Mouse (Mus musculus) neutrophil, adult 5-6 weeks (primary cell): Measurements from ENCODE around the gene Prkcb. TPM values are rescaled to one million over a fixed set of nuclear protein-coding genes. Genes with fewer than 3 reads are reported as not detected.

ENCODE experiments used
- ATAC-seq: fragments of 151-379, 151-347 bp; 2 replicates; pipeline ENCODE4 v1.8.0; 2017; ENCODE audit warnings: mild to moderate bottlenecking, moderate TSS enrichment; ENCODE audit not compliant: insufficient number of reproducible peaks, poor library complexity, low FRiP score, severe bottlenecking; ENCODE audit errors: extremely low read depth
- total RNA-seq: library from RNA; stranded (forward); fragments of 200-1000 nt; gene quantifications from 2 replicates; pipeline ENCODE4 v1.2.3, GENCODE M21; 2017

The Prkcb gene
- total RNA-seq, 1 experiment from 2014 or later, result 446 TPM

DNA sequence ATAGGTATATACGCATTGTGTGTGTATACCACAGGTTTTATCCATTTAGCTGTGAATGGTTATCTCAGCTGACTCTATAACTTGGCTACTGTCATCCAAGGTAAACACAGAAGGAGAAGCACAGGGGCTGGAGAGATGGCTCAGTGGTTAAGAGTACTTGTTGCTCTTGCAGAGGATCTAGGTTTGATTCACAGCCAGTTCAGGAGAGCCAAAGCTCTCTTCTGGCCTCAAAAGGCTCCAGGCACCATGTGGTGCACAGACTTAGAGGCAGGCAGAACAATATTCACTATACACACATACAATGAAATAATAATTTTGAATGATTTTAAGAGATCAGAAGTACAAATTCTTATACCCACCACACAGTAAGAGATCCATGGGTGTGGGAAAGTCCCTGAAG, 98.0 kb downstream of the Prkcb start:
- no peak for ATAC-seq

DNA sequence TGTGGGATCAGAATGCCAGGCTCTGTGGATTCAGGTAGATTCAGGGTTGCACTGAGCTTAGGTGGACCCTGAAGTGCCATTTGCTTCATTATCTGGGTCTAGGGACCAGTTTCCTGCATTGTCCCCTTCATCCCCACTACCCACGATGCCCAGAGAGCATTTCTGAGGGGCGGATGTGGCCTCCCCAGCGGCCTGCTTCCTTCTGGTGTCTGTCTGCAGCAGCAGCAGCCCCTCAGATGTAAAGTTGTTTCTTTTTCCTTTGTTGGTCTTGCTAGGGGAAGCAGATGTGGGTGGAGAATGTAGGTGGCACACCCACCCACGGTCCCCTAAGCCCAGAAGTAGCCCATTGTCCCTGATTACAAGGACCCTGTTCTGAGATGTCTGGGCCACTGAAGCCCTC, 99.3 kb downstream of the Prkcb start:
- peak; percentile 36; the same call in 1 of the 2 replicates for ATAC-seq

- no peak for ATAC-seq
Observed at GRCm38 (mm10) chr7:122388858-122389257, 100.3 kb downstream of the Prkcb start.

DNA sequence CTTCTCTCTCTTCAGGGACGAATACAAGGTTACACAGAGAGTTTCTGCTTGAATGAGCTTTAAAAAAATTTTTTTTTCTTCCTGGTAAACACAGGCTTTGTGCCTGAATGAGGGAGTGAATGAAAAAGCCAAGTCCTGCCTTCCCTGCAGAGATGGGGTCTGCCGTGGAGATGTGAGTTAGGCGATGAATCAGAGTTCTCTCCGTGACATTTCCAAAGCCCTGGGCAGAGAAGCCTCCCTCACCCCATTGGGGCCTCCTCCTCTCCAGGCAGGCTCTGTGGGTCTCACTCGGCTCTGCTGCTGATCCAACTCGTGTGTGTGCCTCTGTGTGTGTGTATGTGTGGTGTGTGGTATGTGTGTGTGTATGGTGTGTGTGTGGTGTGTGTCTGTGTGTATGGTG, 101.1 kb downstream of the Prkcb start:
- ATAC-seq, result no peak

- ATAC-seq, result 0 out of 2 replicates have a peak, but pooled peaks have one; percentile 14
Observed at GRCm38 (mm10) chr7:122390200-122390599, 101.6 kb downstream of the Prkcb start.

DNA sequence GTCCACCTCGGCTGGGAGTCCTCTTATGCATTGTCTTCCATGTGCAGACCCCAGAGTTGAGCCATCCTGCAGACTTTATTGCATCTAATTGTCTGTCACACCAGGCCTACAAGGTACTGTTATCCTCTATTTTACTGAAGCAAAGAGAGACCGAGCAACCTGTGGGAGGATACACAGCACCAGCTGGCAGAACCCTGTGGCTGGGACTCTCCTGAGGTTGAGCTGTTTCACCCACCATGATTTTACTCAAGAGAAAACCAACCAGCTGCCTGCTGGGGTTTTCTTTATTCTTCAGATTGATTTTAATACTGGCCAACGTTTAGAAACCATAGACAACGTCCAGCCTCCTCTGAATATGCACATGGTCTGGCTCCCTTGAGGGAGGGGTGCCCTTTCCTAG, 102.1 kb downstream of the Prkcb start:
- no peak for ATAC-seq

DNA sequence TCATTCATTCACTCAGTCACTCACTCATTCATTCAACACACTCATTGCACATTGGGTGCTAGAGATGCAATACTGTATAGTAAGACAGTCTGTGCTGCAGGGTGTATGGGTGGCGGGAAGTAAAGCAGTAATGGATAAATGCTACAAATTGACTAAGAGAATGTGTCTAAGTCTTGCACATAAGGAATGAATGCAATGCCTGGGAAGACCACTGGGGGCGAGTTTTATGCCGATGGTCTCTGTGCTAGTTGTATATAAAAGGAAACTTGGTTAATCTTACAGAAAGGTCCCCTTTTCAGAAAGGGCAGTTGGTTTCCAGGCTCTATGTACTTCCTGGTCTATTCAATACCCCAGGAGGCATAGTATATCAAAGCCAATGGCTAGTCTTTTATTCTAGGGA, 102.8 kb downstream of the Prkcb start:
- no peak for ATAC-seq

DNA sequence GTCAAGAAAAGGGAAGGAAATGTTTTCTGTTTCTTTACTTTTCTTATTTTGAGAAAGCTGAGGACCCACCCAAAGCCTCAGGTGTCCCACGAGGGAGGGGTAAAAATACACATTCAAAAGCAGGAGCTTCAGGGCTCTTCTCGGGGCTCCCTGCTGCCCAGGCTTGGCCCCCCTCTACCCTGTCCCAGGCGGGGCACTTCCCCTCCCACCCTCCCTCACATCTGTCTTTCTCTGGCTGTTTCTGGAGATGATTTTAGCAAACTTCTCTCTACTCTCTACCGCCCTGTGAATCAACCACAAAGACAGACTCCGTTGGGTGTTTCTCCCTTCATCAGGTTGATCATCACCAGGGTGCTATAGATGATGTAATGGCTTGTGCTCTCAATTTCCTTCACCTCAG, 105.4 kb downstream of the Prkcb start:
- ATAC-seq, result peak; percentile 67

- ATAC-seq, result peak; percentile 34; the same call in 1 of the 2 replicates
Observed at GRCm38 (mm10) chr7:122395159-122395975, 106.8 kb downstream of the Prkcb start.

GRCm38 (mm10) chr7:122395976-122396315, 107.4 kb downstream of the Prkcb start:
- ATAC-seq, result no peak

- no peak for ATAC-seq
Observed at GRCm38 (mm10) chr7:122397699-122398098, 109.1 kb downstream of the Prkcb start.

GRCm38 (mm10) chr7:122402041-122402440, 113.5 kb downstream of the Prkcb start:
- ATAC-seq, result peak; percentile 89

GRCm38 (mm10) chr7:122403343-122403742, 114.8 kb downstream of the Prkcb start:
- ATAC-seq, result no peak

- ATAC-seq, result no peak
Observed at GRCm38 (mm10) chr7:122404571-122405393, 116.2 kb downstream of the Prkcb start.

GRCm38 (mm10) chr7:122406625-122407024, 118.1 kb downstream of the Prkcb start:
- no peak for ATAC-seq

- ATAC-seq, result peak; percentile 42; the same call in 1 of the 2 replicates
Observed at GRCm38 (mm10) chr7:122409945-122410344, 121.4 kb downstream of the Prkcb start.

DNA sequence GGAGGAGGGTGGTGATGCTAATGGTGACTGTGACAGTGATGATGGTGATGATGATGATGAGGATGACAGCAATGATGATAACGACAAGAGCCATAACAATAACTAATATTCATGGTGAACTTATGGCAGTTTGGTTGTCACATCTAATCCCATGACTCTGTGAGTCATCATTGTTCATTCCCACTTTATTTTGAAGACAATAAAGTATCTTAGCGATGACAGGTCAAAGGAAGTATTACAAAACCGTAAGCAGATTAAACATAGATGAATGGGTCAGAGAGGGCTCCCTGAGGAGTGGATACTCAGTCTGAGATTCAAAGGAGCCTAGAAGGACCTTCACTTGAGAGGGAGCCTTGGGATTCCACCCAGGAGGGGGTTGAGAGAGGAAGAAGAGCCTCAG, 122.3 kb downstream of the Prkcb start:
- ATAC-seq, result no peak

GRCm38 (mm10) chr7:122413231-122413630, 124.7 kb downstream of the Prkcb start:
- no peak for ATAC-seq

DNA sequence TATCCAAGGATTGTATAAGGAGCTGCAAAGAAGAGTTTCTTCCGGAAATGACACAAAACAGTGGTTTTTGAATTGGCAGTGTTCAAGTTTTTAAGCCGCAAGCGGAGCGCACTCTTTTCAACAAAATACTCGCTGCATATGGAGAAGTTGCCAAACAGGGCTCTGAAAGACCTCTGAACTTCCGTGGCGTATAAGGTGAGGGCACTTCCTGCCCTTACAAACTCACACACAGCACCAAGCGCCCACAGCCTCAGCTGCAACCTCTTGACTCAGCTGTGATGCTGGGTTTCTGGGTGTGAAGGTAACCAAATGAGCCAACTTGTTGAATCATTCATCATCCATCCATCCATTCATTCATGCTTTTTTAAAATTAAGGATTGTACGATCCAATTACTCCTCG, 125.6 kb downstream of the Prkcb start:
- ATAC-seq, result peak; percentile 51

DNA sequence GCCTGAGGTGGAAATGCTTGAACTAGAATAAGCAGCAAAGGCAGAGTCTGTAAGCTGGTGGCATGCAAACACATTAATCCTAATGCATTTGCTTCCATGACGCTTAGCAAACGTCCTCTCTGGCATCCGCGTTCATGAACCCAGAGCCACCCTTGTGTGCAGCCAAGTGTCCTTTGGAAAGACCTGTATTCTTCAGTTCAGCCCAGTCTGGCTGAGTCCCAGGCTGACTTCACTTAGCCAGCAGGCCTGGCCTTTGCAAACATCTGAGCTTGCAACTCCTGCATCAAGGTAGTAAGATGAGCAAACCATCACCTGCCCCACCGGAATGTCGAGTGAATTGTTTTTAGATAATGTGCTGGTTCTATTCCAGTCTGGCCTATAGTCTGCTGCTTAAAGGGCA, 126.1 kb downstream of the Prkcb start:
- no peak for ATAC-seq
